Mouse (Mus musculus) c-Kit-positive CD71-positive TER-119-negative erythroid progenitor cells, embryonic 14.5 days (primary cell): ENCODE measurements at regions not wholly inside any gene's neighbourhood (a gene's known extent, or its start where the extent isn't known, plus 50 kb on each side); places are given as distances from the start of the nearest gene placed in this dataset.

ENCODE experiments used
- DNase-seq: peaks from one replicate; pipeline ENCODE4 v3.0.0-alpha.2; 2013; ENCODE audit warnings: low read depth

- no peak for DNase-seq
Measured at GRCm38 (mm10) chr2:117724066-117724465, 381.3 kb upstream of the Rasgrp1 start.

DNA sequence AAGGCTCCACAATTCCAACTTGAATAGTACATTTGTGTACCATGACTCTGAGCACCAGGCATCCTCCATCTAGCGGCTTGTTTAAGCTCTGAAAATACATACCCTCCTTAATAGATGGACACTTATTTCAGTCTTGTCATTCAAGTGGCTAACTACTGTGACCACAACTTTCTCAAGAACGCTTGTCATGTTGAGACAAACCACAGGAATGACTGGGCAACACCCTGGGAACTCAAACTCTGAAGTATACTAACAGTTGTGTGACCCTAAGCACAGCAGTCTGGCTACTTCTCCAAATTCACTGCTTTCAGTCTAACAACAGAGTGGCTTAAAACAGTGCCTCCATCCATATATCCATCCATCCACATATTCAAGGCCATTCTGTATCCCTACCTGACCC lies 380.4 kb upstream of the Thbs1 start:
- DNase-seq = no peak

DNA sequence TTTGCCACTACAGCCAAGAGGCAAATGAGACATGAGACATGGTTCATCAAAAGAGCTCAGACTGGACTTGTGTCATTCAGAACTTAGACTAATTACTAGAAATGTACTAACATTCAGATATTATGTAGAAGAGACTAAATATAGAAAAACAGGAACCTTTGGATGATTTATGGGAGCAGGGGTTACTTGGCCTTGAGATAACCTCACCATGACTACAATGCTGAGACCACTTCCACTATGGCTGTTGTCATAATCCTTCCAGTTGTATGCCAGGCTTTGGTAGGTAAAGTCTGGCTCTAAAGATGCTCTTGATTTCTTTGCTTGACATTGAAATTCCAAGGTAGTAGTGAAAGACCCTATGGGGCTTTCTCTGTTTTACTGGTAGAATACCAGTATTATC lies 369.3 kb upstream of the Thbs1 start:
- DNase-seq = no peak

DNA sequence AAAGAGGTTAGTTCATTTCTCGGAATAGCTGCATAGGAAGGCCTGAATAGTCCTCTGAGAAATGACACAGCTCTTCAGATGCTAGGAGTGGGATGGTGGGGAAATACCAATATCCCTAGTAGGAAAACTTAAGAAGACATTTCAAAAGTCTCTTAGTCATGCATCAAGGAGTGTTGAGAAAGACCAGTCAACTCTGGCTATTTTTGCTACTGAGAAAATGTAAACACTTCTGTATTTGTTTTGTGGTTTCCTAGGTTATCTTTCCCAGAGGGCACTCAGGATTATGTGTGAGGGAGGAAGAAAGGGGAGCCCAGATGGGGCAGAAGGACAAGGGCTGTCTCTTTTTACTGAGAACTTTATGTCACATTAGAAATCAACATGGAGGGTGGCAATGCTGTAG lies 367.8 kb upstream of the Thbs1 start:
- DNase-seq = no peak

GRCm38 (mm10) chr2:117745767-117746166 lies 365.9 kb upstream of the Thbs1 start:
- no peak for DNase-seq

- DNase-seq = no peak
Measured at GRCm38 (mm10) chr2:117747136-117747535, 364.5 kb upstream of the Thbs1 start.

- no peak for DNase-seq
Measured at GRCm38 (mm10) chr2:117748892-117749291, 362.8 kb upstream of the Thbs1 start.

- DNase-seq = no peak
Measured at GRCm38 (mm10) chr2:117759491-117760013, 352.1 kb upstream of the Thbs1 start.

DNA sequence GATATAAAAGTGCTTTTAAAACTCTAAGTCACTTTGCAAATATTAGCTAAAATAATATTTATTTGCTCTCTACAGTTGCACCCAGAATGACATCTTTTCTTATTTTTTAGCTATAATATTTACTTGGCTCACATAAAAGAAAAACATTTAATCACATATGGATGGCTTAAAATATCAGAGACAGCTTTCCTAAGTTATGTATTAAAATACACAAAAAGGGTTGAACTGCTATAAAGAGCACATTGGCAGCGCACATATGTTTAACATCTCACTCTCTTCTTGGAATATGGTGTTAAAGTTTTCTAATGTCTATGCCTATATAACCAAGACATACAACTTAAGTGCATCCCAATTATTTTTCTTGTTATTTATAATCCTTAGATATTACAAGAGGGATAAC lies 348.0 kb upstream of the Thbs1 start:
- no peak for DNase-seq

DNA sequence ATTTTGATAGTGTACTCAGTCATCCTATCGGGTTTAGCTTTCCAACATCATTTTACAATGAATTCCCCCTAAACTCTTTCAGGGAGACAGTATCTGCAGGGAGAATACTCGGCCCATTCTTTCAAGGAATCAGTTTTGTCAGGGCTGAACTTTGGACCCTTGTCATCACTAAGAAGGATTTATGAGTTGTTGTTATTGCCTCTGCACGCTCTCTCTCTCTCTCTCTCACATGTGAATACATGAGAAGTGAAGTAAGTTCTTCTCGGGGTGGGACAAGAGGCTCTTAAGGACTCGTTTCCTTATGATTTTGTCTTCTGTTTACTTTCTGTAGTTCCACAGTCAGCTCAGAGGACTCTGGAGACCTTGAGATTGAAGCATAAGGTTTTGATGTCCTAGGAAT lies 346.1 kb upstream of the Thbs1 start:
- no peak for DNase-seq

- no peak for DNase-seq
Measured at GRCm38 (mm10) chr2:117766450-117766849, 345.2 kb upstream of the Thbs1 start.

DNA sequence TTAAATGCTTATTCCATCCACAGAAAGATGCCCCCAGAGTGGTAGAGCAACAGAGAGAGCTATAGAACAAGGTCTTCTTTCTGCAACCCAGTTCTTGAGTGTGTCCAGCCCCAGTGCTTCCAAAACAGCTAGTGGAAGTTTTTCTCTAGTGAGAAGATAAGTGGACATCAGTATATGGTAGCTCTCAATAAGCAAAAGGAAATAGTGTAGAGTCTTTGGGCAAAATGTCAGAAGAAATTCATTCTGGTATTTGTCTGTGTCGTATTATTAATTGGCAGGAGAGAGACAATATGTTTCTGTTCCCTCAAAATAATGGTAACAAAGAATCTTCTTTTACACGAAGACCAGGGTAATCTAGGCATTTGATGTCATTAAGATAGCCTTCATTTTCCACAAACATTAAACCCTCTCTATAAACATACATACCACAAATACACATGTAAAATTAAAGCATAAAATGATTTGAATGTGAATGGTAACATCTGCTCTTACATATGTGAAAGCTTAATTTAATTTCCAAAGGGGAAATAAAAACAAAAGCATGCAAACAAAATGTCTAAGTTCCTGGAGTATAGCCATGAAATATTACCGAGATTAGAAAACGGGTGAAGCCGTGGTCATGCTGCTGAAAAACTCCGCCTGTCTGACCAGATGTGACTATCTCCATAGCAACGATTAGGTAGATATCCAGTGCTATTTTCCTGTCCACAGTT lies 342.1 kb upstream of the Thbs1 start:
- no peak for DNase-seq

DNA sequence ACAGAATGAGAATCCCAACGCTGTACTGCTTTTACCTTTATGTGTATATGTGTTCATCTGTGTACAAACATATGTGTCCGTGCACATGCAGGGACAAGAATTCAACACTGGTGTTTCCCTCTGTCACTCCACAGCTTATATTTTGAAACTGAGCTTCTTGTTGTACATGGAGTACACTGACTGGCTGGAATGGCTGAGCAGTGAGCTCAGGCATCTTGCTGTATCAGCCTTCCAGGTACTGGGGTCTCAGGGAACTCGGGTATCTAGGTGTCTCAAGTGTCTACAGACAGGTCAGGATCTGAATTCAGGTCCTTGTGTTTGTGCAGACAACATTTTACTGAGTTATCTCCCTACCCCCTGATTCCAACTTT lies 341.6 kb upstream of the Thbs1 start:
- no peak for DNase-seq

DNA sequence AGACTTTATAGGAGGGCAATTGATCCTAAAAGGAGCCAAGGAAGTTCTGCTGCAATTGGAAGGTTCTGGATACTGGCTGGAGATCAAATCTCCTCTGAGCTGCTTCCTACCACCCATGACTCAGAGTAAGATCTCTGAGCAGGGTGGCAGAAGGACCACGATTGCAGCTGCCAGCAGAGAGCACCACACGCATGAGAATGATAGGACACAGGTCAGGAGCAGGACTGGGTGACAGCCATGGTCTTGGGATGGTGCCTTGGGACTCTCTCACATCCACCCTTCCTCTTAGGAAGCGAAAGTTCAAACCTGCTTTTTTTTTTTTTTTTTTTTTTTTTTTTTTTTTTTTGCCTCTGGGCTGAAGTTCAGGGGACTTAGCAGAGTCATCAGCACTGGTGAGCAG lies 331.4 kb upstream of the Thbs1 start:
- DNase-seq = no peak

GRCm38 (mm10) chr2:117780816-117781215 lies 330.9 kb upstream of the Thbs1 start:
- no peak for DNase-seq

- no peak for DNase-seq
Measured at GRCm38 (mm10) chr2:117787321-117787720, 324.4 kb upstream of the Thbs1 start.

GRCm38 (mm10) chr2:117794285-117794684 lies 317.4 kb upstream of the Thbs1 start:
- DNase-seq = no peak

GRCm38 (mm10) chr2:117801946-117802600 lies 309.6 kb upstream of the Thbs1 start:
- no peak for DNase-seq

GRCm38 (mm10) chr2:117802686-117803085 lies 309.0 kb upstream of the Thbs1 start:
- no peak for DNase-seq

GRCm38 (mm10) chr2:117804686-117805085 lies 307.0 kb upstream of the Thbs1 start:
- no peak for DNase-seq

GRCm38 (mm10) chr2:117807121-117807520 lies 304.6 kb upstream of the Thbs1 start:
- DNase-seq = no peak

- DNase-seq = no peak
Measured at GRCm38 (mm10) chr2:117811506-117811905, 300.2 kb upstream of the Thbs1 start.

- no peak for DNase-seq
Measured at GRCm38 (mm10) chr2:117811931-117812330, 299.7 kb upstream of the Thbs1 start.
